Mouse (Mus musculus) brain, embryonic 18.5 days (tissue): Measurements from ENCODE around the gene Fgf15.

Source experiments
- DNase-seq: peaks from one replicate; pipeline ENCODE4 v3.0.0-alpha.2; 2012; ENCODE audit warnings: low read depth, low spot score

The Fgf15 gene

GRCm38 (mm10) chr7:144931778-144932177 lies 35.4 kb downstream of the Fgf15 start:
- no peak for DNase-seq

- DNase-seq: no peak
Observed at GRCm38 (mm10) chr7:144932389-144932937, 36.1 kb downstream of the Fgf15 start.

- DNase-seq: no peak
Observed at GRCm38 (mm10) chr7:144933336-144933735, 37.0 kb downstream of the Fgf15 start.

GRCm38 (mm10) chr7:144933796-144934195 lies 37.5 kb downstream of the Fgf15 start:
- DNase-seq: no peak

GRCm38 (mm10) chr7:144934901-144935300 lies 38.6 kb downstream of the Fgf15 start:
- DNase-seq: no peak

- DNase-seq: no peak
Observed at GRCm38 (mm10) chr7:144935563-144935962, 39.2 kb downstream of the Fgf15 start.

GRCm38 (mm10) chr7:144936311-144936880 lies 40.1 kb downstream of the Fgf15 start:
- no peak for DNase-seq

GRCm38 (mm10) chr7:144937490-144937889 lies 41.2 kb downstream of the Fgf15 start:
- DNase-seq: no peak

GRCm38 (mm10) chr7:144937899-144938517 lies 41.7 kb downstream of the Fgf15 start:
- no peak for DNase-seq

GRCm38 (mm10) chr7:144938661-144939343 lies 42.5 kb downstream of the Fgf15 start:
- DNase-seq: no peak

- DNase-seq: no peak
Observed at GRCm38 (mm10) chr7:144939344-144940002, 43.1 kb downstream of the Fgf15 start, which contains the start of gene Ccnd1. Ccnd1 (minus strand) TSS chr7:144939925.

GRCm38 (mm10) chr7:144940003-144940571 lies 43.8 kb downstream of the Fgf15 start:
- DNase-seq: no peak

GRCm38 (mm10) chr7:144940585-144940984 lies 44.3 kb downstream of the Fgf15 start:
- no peak for DNase-seq

- DNase-seq: no peak
Observed at GRCm38 (mm10) chr7:144941242-144941831, 45.0 kb downstream of the Fgf15 start.

GRCm38 (mm10) chr7:144942071-144942743 lies 45.9 kb downstream of the Fgf15 start:
- DNase-seq: no peak

GRCm38 (mm10) chr7:144942744-144943135 lies 46.4 kb downstream of the Fgf15 start:
- no peak for DNase-seq

- no peak for DNase-seq
Observed at GRCm38 (mm10) chr7:144943254-144943653, 46.9 kb downstream of the Fgf15 start.
